Mouse (Mus musculus) bone marrow, adult 2 months (tissue): ENCODE results near the gene Zfp422.

ENCODE experiments used
- CTCF ChIP-seq: fragments of 200-500 bp; IDR thresholded peaks from 2 replicates; pipeline ENCODE4 v1.5.1; 2011; ENCODE audit warnings: low read length, control low read depth; ENCODE audit not compliant: control insufficient read depth, insufficient read depth
- POLR2A ChIP-seq: fragments of 200-500 bp; IDR thresholded peaks from 2 replicates; pipeline ENCODE4 v1.6.1; 2011; ENCODE audit warnings: low read depth, mild to moderate bottlenecking, control low read depth, low read length, borderline replicate concordance; ENCODE audit not compliant: control insufficient read depth

GRCm38 (mm10) chr6:116633741-116634695, 5.2 kb upstream of the Zfp422 start:
- TF ChIP-seq POLR2A (no peak), CTCF (no peak)
